Mouse (Mus musculus): ENCODE data around the gene Ptprn2. TPM values are rescaled to one million over a fixed set of nuclear protein-coding genes. Genes with fewer than 3 reads are reported as not detected.

Ptprn2 gene
- polyA plus RNA-seq, 1 experiment from 2014 or later: 0.14 TPM

GRCm38 (mm10) chr12:116888856-116889255, 403.3 kb downstream of the Ptprn2 start:
- no peak overlapping the region for H3K4me2 ChIP-seq (ENCODE audit: low read depth, low read length)
- no peak overlapping the region for H3K9ac ChIP-seq (replicated peaks)
- no peak overlapping the region for H3K27ac ChIP-seq (ENCODE audit: low read depth)
- no peak for DNase-seq
- ATAC-seq: no peak
- no peaks in the 10 kb centered on the region for H3K9me3 ChIP-seq (ENCODE audit: low read length)
- H3K4me3 ChIP-seq (ENCODE audit: low read depth, low read length): no peak overlapping the region
- TF ChIP-seq CTCF (IDR thresholded peaks at IDR 0.05; ENCODE audit: low read depth): no peak
- TF ChIP-seq EP300 (IDR thresholded peaks at IDR 0.05; ENCODE audit: low read depth): no peak
- H3K4me1 ChIP-seq (ENCODE audit: insufficient read depth): no peaks in the 10 kb centered on the region
- no peaks in the 10 kb centered on the region for H3K27me3 ChIP-seq (ENCODE audit: insufficient read depth, low read length)
- 64% methylated on average over 2 of the region's 2 CpGs for WGBS (ENCODE audit: insufficient replicate concordance)
- no peaks in the 10 kb centered on the region for H3K36me3 ChIP-seq (replicated peaks; ENCODE audit: insufficient read depth, low read length)

GRCm38 (mm10) chr12:116892584-116892983, 407.1 kb downstream of the Ptprn2 start:
- Histone ChIP-seq H3K9ac (replicated peaks) (no peak overlapping the region), H3K4me3 (ENCODE audit: low read depth, low read length) (no peak overlapping the region), H3K36me3 (replicated peaks; ENCODE audit: insufficient read depth, low read length) (no peaks in the 10 kb centered on the region), H3K9me3 (ENCODE audit: low read length) (no peaks in the 10 kb centered on the region), H3K27ac (ENCODE audit: low read depth) (no peak overlapping the region), H3K4me1 (ENCODE audit: insufficient read depth) (no peaks in the 10 kb centered on the region), H3K4me2 (ENCODE audit: low read depth, low read length) (no peak overlapping the region), H3K27me3 (ENCODE audit: insufficient read depth, low read length) (no peaks in the 10 kb centered on the region)
- 80% methylated on average over 8 of the region's 8 CpGs for WGBS (ENCODE audit: insufficient replicate concordance)
- TF ChIP-seq EP300 (IDR thresholded peaks at IDR 0.05; ENCODE audit: low read depth) (no peak), CTCF (IDR thresholded peaks at IDR 0.05; ENCODE audit: low read depth) (no peak)
- no peak for DNase-seq
- no peak for ATAC-seq

GRCm38 (mm10) chr12:116896651-116897050, 411.1 kb downstream of the Ptprn2 start:
- no peak for ATAC-seq
- Histone ChIP-seq H3K9me3 (ENCODE audit: low read length) (no peaks in the 10 kb centered on the region), H3K27me3 (ENCODE audit: insufficient read depth, low read length) (no peaks in the 10 kb centered on the region), H3K4me1 (ENCODE audit: insufficient read depth) (no peaks in the 10 kb centered on the region), H3K4me2 (ENCODE audit: low read depth, low read length) (no peak overlapping the region), H3K36me3 (replicated peaks; ENCODE audit: insufficient read depth, low read length) (no peaks in the 10 kb centered on the region), H3K9ac (replicated peaks) (no peak overlapping the region), H3K27ac (ENCODE audit: low read depth) (no peak overlapping the region), H3K4me3 (ENCODE audit: low read depth, low read length) (no peak overlapping the region)
- TF ChIP-seq EP300 (IDR thresholded peaks at IDR 0.05; ENCODE audit: low read depth) (no peak), CTCF (IDR thresholded peaks at IDR 0.05; ENCODE audit: low read depth) (no peak)
- no peak for DNase-seq
- 31% methylated on average over 2 of the region's 2 CpGs for WGBS (ENCODE audit: insufficient replicate concordance)

- H3K27me3 ChIP-seq (ENCODE audit: insufficient read depth, low read length): no peaks in the 10 kb centered on the region
- ATAC-seq: no peak
- no peak overlapping the region for H3K4me2 ChIP-seq (ENCODE audit: low read depth, low read length)
- TF ChIP-seq EP300 (IDR thresholded peaks at IDR 0.05; ENCODE audit: low read depth) (no peak), CTCF (IDR thresholded peaks at IDR 0.05; ENCODE audit: low read depth) (no peak)
- H3K4me3 ChIP-seq (ENCODE audit: low read depth, low read length): no peak overlapping the region
- H3K36me3 ChIP-seq (replicated peaks; ENCODE audit: insufficient read depth, low read length): no peaks in the 10 kb centered on the region
- H3K27ac ChIP-seq (ENCODE audit: low read depth): no peak overlapping the region
- H3K9ac ChIP-seq (replicated peaks): no peak overlapping the region
- 74% methylated on average over 3 of the region's 3 CpGs for WGBS (ENCODE audit: insufficient replicate concordance)
- H3K9me3 ChIP-seq (ENCODE audit: low read length): no peaks in the 10 kb centered on the region; the same call in 1 of the 2 replicates
- no peaks in the 10 kb centered on the region for H3K4me1 ChIP-seq (ENCODE audit: insufficient read depth)
- no peak for DNase-seq
Measured at GRCm38 (mm10) chr12:116901773-116902172, 416.3 kb downstream of the Ptprn2 start.

- Histone ChIP-seq H3K27me3 (ENCODE audit: insufficient read depth, low read length) (no peaks in the 10 kb centered on the region), H3K36me3 (replicated peaks; ENCODE audit: insufficient read depth, low read length) (no peaks in the 10 kb centered on the region), H3K27ac (ENCODE audit: low read depth) (no peak overlapping the region), H3K4me3 (ENCODE audit: low read depth, low read length) (no peak overlapping the region), H3K4me2 (ENCODE audit: low read depth, low read length) (no peak overlapping the region), H3K9ac (replicated peaks) (no peak overlapping the region), H3K4me1 (ENCODE audit: insufficient read depth) (no peaks in the 10 kb centered on the region), H3K9me3 (ENCODE audit: low read length) (no peaks in the 10 kb centered on the region; the same call in 1 of the 2 replicates)
- DNase-seq: no peak
- no peak for ATAC-seq
- WGBS (ENCODE audit: insufficient replicate concordance): 40% methylated on average over 1 of the region's 1 CpGs
- TF ChIP-seq EP300 (IDR thresholded peaks at IDR 0.05; ENCODE audit: low read depth): no peak
- no peak for TF ChIP-seq CTCF (IDR thresholded peaks at IDR 0.05; ENCODE audit: low read depth)
Measured at GRCm38 (mm10) chr12:116907424-116907823, 421.9 kb downstream of the Ptprn2 start.

GRCm38 (mm10) chr12:116908668-116909067, 423.1 kb downstream of the Ptprn2 start:
- ATAC-seq (no peak), DNase-seq (no peak)
- Histone ChIP-seq H3K4me3 (ENCODE audit: low read depth, low read length) (no peak overlapping the region), H3K4me1 (ENCODE audit: insufficient read depth) (no peaks in the 10 kb centered on the region), H3K4me2 (ENCODE audit: low read depth, low read length) (no peak overlapping the region), H3K36me3 (replicated peaks; ENCODE audit: insufficient read depth, low read length) (no peaks in the 10 kb centered on the region), H3K27ac (ENCODE audit: low read depth) (no peak overlapping the region), H3K27me3 (ENCODE audit: insufficient read depth, low read length) (no peaks in the 10 kb centered on the region), H3K9me3 (ENCODE audit: low read length) (no peaks in the 10 kb centered on the region; the same call in 1 of the 2 replicates), H3K9ac (replicated peaks) (no peak overlapping the region)
- TF ChIP-seq CTCF (IDR thresholded peaks at IDR 0.05; ENCODE audit: low read depth): no peak
- no peak for TF ChIP-seq EP300 (IDR thresholded peaks at IDR 0.05; ENCODE audit: low read depth)
- WGBS (ENCODE audit: insufficient replicate concordance): 63% methylated on average over 2 of the region's 2 CpGs

- TF ChIP-seq EP300 (IDR thresholded peaks at IDR 0.05; ENCODE audit: low read depth): no peak
- TF ChIP-seq CTCF (IDR thresholded peaks at IDR 0.05; ENCODE audit: low read depth): no peak
- H3K27me3 ChIP-seq (ENCODE audit: insufficient read depth, low read length): no peaks in the 10 kb centered on the region
- DNase-seq (no peak), ATAC-seq (no peak)
- no peak overlapping the region for H3K27ac ChIP-seq (ENCODE audit: low read depth)
- no peak overlapping the region for H3K4me2 ChIP-seq (ENCODE audit: low read depth, low read length)
- H3K9ac ChIP-seq (replicated peaks): no peak overlapping the region
- no peaks in the 10 kb centered on the region for H3K9me3 ChIP-seq (ENCODE audit: low read length)
- H3K4me3 ChIP-seq (ENCODE audit: low read depth, low read length): no peak overlapping the region
- H3K4me1 ChIP-seq (ENCODE audit: insufficient read depth): no peaks in the 10 kb centered on the region
- WGBS (ENCODE audit: insufficient replicate concordance): 48% methylated on average over 5 of the region's 5 CpGs
- no peaks in the 10 kb centered on the region for H3K36me3 ChIP-seq (replicated peaks; ENCODE audit: insufficient read depth, low read length)
Measured at GRCm38 (mm10) chr12:116916776-116917175, 431.3 kb downstream of the Ptprn2 start.

Data from liver, postnatal 0 days (tissue).